Mouse (Mus musculus) T-helper 2 cell (primary cell): ENCODE results near the gene Nmnat1.
"Not testable (repeated sequence)": the region's sequence is repeated elsewhere in the genome, so short reads cannot be mapped to it uniquely, and the experiment has no call there.

Source experiments
- in situ Hi-C: fragments of 300-600 bp; cut with MboI, MseI; formaldehyde crosslinking; loops from one replicate; pipeline ENCODE4 v1.15.1; 2025; ENCODE audit warnings: high pct_unique_total_duplicates

Gene Nmnat1

GRCm38 (mm10) chr4:149489415-149490240, 4.6 kb upstream of the Nmnat1 start:
- in situ Hi-C loops: no loop called here

- in situ Hi-C loops: no loop called here
Observed at GRCm38 (mm10) chr4:149487729-149488128, 2.7 kb upstream of the Nmnat1 start.

GRCm38 (mm10) chr4:149485825-149486206, 814 bp upstream of the Nmnat1 start:
- in situ Hi-C loops: no loop called here

GRCm38 (mm10) chr4:149484566-149484965, 436 bp downstream of the Nmnat1 start:
- in situ Hi-C loops: no loop called here

GRCm38 (mm10) chr4:149477078-149477477, 7.9 kb downstream of the Nmnat1 start, which contains the start of gene Tmem274:
Gene Tmem274 (plus strand): TSS chr4:149477378.
- in situ Hi-C loops: loop anchor here (10.0 kb wide), 1 partner anchor 572 kb away; no protein-coding TSS in a partner anchor

- in situ Hi-C loops: loop anchor here (10.0 kb wide), 1 partner anchor 570 kb away; no protein-coding TSS in a partner anchor
Observed at GRCm38 (mm10) chr4:149475096-149475495, 9.9 kb downstream of the Nmnat1 start.

GRCm38 (mm10) chr4:149469557-149469956, 15.4 kb downstream of the Nmnat1 start:
- in situ Hi-C loops: no loop called here

GRCm38 (mm10) chr4:149463435-149463950, 21.5 kb downstream of the Nmnat1 start:
- in situ Hi-C loops: no loop called here

GRCm38 (mm10) chr4:149462305-149462971, 22.6 kb downstream of the Nmnat1 start:
- in situ Hi-C loops: no loop called here

GRCm38 (mm10) chr4:149461579-149462304, 23.3 kb downstream of the Nmnat1 start:
- in situ Hi-C loops: no loop called here

GRCm38 (mm10) chr4:149460475-149460874, 24.5 kb downstream of the Nmnat1 start:
- in situ Hi-C loops: not testable (repeated sequence)

- in situ Hi-C loops: no loop called here
Observed at GRCm38 (mm10) chr4:149459425-149459824, 25.6 kb downstream of the Nmnat1 start.

- in situ Hi-C loops: no loop called here
Observed at GRCm38 (mm10) chr4:149458526-149458925, 26.5 kb downstream of the Nmnat1 start.

- in situ Hi-C loops: no loop called here
Observed at GRCm38 (mm10) chr4:149457831-149458430, 27.1 kb downstream of the Nmnat1 start.

GRCm38 (mm10) chr4:149457163-149457562, 27.8 kb downstream of the Nmnat1 start:
- in situ Hi-C loops: not testable (repeated sequence)

- in situ Hi-C loops: no loop called here
Observed at GRCm38 (mm10) chr4:149454879-149455278, 30.1 kb downstream of the Nmnat1 start, which contains the start of gene Rbp7. Gene Rbp7 (minus strand): TSS chr4:149454978.

- in situ Hi-C loops: no loop called here
Observed at GRCm38 (mm10) chr4:149454263-149454662, 30.7 kb downstream of the Nmnat1 start.

GRCm38 (mm10) chr4:149453656-149454055, 31.3 kb downstream of the Nmnat1 start:
- in situ Hi-C loops: no loop called here

GRCm38 (mm10) chr4:149450636-149451035, 34.4 kb downstream of the Nmnat1 start:
- in situ Hi-C loops: no loop called here

- in situ Hi-C loops: no loop called here
Observed at GRCm38 (mm10) chr4:149446309-149446708, 38.7 kb downstream of the Nmnat1 start.

GRCm38 (mm10) chr4:149445868-149446267, 39.1 kb downstream of the Nmnat1 start:
- in situ Hi-C loops: no loop called here
